Mouse (Mus musculus) left cerebral cortex, adult 9 months (tissue): ENCODE results near the gene 1700020D05Rik.

ENCODE experiments used
- DNase-seq, 2 experiments: peaks; one replicate each; pipeline ENCODE4 v3.0.0; 2022; ENCODE audit warnings: low spot score in 2 of 2

1700020D05Rik gene

GRCm38 (mm10) chr19:5455037-5455436 is 48.5 kb downstream of the 1700020D05Rik start:
- no peak for DNase-seq
